Mouse (Mus musculus): ENCODE data around the gene Ppt2. TPM values are rescaled to one million over a fixed set of nuclear protein-coding genes. Genes with fewer than 3 reads are reported as not detected.
A peak's percentile ranks its signal among the peaks of the same experiment; 100 is the strongest.

The Ppt2 gene
- polyA plus RNA-seq, 1 experiment = 22.8 TPM

DNA sequence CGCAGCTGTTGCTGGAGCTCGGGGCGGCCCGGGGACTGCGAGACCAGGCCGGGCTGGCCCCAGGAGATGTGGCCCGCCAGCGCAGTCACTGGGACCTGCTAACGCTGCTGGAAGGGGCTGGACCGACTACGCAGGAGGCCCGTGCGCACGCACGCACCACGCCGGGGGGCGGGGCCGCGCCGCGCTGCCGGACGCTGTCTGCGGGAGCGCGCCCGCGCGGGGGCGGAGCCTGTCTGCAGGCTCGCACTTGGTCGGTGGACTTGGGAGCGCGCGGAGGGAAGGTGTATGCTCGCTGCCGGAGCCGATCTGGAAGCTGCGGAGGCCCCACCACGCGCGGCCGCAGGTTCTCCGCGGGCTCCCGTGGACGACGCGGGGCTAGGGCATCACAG lies 40.9 kb downstream of the Ppt2 start:
- peak; percentile 96 for DNase-seq (ENCODE audit: low spot score)

- peak; percentile 56 for DNase-seq (ENCODE audit: low spot score)
These were observed 41.4 kb downstream of the Ppt2 start for GRCm38 (mm10) chr17:34586796-34587422.

DNA sequence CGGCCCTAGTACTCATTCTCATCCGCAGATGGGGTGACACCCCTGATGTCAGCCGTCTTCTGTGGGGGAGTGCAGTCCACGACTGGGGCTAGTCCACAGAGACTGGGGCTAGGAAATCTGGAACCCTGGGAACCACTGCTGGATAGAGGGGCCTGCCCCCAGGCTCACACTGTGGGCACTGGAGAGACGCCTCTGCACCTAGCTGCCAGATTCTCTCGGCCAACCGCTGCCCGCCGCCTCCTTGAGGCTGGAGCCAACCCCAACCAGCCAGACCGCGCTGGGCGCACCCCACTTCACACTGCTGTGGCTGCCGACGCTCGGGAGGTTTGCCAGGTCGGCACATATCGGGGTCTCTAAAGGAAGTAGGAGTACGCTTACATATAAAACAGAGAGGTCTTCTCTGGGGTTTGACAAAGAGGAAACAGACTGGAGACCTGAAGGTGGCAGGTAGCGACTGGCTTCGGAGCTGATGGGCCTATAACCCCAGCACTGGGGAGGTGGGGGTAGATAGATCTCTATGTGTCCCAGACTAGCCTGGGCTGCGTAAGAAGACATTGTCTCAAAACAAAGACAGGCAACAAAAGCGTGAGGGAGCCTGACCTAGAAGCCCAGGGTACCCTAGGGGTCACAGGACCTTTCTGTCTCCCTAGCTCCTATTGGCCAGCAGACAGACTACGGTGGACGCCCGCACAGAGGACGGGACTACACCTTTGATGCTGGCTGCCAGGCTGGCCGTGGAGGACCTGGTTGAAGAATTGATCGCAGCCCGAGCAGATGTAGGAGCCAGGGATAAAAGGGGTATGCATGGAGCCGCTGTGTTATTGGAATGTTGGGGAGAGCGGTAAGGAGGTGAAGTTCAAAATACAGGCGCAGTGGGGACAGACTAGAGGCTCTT lies 42.2 kb downstream of the Ppt2 start:
- DNase-seq (ENCODE audit: low spot score) = no peak

- DNase-seq (ENCODE audit: low spot score) = no peak
These were observed 43.2 kb downstream of the Ppt2 start for GRCm38 (mm10) chr17:34585121-34585520.

DNA sequence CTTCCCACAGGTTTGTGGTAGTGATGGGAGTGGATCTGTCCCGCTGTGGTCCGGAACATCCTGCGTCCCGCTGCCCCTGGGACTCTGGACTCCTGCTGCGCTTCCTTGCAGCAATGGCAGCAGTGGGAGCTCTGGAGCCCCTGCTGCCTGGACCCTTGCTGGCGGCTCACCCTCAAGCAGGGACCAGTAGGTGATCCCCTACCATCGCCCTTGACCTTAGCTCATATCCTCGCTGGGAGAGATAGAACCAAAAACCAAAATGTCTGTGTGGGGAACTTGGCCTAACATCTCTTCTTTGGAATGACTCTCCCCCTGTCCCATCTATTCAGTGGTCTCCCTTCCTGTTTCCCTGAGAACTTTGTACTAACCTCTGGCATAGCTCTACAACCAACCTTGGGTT lies 44.5 kb downstream of the Ppt2 start:
- DNase-seq (ENCODE audit: low spot score) = no peak

DNA sequence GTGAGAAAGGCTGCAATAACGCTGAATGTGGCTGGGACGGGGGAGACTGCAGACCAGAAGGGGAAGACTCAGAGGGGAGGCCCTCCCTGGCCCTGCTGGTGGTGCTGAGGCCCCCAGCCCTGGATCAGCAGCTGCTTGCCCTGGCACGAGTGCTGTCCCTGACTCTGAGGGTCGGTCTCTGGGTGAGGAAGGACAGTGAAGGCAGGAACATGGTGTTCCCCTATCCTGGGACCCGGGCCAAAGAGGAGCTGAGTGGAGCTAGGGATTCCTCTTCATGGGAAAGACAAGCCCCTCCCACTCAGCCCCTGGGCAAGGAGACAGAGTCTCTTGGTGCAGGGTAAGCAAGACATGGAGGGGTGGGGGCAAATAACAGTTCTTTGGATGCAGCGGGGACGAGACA lies 44.9 kb downstream of the Ppt2 start:
- DNase-seq (ENCODE audit: low spot score) = no peak

DNA sequence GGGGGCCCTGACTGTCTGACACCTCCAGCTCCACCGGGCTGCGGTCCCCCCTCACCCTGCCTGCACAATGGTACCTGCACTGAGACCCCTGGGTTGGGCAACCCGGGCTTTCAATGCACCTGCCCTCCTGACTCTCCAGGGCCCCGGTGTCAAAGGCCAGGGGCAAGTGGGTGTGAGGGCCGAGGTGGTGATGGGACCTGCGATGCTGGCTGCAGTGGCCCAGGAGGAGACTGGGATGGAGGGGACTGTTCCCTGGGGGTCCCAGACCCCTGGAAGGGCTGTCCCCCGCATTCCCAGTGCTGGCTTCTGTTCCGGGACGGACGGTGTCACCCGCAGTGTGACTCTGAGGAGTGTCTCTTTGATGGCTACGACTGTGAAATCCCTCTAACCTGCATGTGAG lies 45.8 kb downstream of the Ppt2 start:
- DNase-seq (ENCODE audit: low spot score) = no peak

DNA sequence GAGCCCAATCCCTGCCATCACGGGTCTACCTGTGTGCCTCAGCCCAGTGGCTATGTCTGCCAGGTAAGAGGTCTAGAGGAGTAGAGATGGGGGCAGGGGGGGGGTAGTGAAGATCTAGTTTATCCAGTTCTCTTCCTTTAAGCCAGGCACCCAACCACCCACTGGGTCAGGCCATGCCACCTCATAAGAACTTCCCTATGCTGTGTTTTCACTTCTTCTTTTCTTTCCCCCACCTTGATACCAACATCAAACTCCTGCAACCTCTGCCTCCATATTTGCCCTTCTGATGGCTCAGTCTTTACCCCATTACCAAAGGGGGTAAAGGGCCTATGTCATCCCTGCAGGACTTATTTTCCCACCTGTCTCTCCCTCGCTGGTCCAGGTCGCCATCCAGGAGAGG lies 50.2 kb downstream of the Ppt2 start:
- no peak for DNase-seq (ENCODE audit: low spot score)

- no peak for DNase-seq (ENCODE audit: low spot score)
These were observed 51.7 kb downstream of the Ppt2 start for GRCm38 (mm10) chr17:34576577-34576976.

GRCm38 (mm10) chr17:34572361-34572760 lies 55.9 kb downstream of the Ppt2 start:
- no peak for DNase-seq (ENCODE audit: low spot score)

DNA sequence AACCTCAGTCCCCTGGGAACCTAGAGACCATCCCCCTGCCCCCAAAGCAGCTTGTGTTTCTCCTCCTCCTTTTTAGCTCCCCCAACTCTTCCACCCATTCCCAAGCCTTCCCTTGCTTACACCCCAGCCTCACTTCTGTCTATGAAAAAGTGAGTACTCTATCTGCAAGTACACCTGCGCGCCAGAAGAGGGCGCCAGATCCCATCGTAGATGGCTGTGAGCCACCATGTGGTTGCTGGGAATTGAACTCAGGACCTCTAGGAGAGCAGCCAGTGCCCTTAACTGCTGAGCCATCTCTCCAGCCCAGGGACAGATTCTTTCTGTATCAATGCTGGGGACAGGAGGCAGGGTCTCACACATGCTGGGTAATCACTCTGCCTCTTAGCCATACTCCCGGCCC lies 56.4 kb downstream of the Ppt2 start:
- no peak for DNase-seq (ENCODE audit: low spot score)

DNA sequence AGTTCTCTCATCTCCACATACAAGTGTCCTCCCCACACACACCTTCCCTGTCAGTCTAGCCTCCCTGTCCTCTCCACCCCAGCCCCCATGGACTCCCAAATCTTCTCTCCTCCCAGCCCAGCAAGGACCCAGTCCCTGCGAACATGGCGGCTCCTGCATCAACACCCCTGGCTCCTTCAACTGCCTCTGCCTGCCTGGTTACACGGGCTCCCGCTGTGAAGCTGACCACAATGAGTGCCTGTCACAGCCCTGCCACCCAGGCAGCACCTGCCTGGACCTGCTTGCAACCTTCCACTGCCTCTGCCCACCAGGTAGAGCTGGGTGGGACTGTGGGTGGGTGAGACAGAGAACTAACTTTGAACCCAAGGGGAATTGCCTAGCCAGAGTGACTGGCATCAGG lies 58.4 kb downstream of the Ppt2 start:
- no peak for DNase-seq (ENCODE audit: low spot score)

GRCm38 (mm10) chr17:34568421-34568820 lies 59.9 kb downstream of the Ppt2 start:
- no peak for DNase-seq (ENCODE audit: low spot score)

DNA sequence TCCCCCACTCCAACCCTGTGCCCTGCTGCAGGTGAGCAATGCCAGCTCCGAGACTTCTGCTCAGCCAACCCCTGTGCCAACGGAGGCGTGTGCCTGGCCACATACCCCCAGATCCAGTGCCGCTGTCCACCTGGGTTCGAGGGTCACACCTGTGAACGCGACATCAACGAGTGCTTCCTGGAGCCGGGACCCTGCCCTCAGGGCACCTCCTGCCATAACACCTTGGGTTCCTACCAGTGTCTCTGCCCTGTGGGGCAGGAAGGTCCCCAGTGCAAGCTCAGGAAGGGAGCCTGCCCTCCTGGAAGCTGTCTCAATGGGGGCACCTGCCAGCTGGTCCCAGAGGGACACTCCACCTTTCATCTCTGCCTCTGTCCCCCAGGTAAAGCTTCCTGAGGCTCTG lies 61.0 kb downstream of the Ppt2 start:
- DNase-seq (ENCODE audit: low spot score) = no peak

Other genes starting within 250 kb of the Ppt2 start
- gene BC051142, start 229.7 kb downstream of the Ppt2 start, polyA plus RNA-seq (2012; rRNA removed) = 1.2 and 1.6 TPM in 2 replicates
- 0.04 TPM in 1 of 2 replicates, not detected in the other for gene Btnl4, start 151.2 kb downstream of the Ppt2 start, polyA plus RNA-seq (2012; rRNA removed)
- gene Btnl6, start 111.2 kb downstream of the Ppt2 start, polyA plus RNA-seq (2012; rRNA removed) = not detected in 2 replicates
- gene Notch4, start 64.2 kb downstream of the Ppt2 start, polyA plus RNA-seq (2012; rRNA removed) = 3.2 and 5.5 TPM in 2 replicates
- 9.5 and 12.6 TPM in 2 replicates for gene Gpsm3, start 38.7 kb downstream of the Ppt2 start, polyA plus RNA-seq (2012; rRNA removed)
- gene Pbx2, start 37.2 kb downstream of the Ppt2 start, polyA plus RNA-seq (2012; rRNA removed) = 55.2 and 58.1 TPM in 2 replicates
- gene Ager, start 30.6 kb downstream of the Ppt2 start, polyA plus RNA-seq (2012; rRNA removed) = 5.1 and 6.1 TPM in 2 replicates
- gene Rnf5, start 24.8 kb downstream of the Ppt2 start, polyA plus RNA-seq (2012; rRNA removed) = 82.7 and 91.4 TPM in 2 replicates
- gene Agpat1, start 24.2 kb downstream of the Ppt2 start, polyA plus RNA-seq (2012; rRNA removed) = 104 and 109 TPM in 2 replicates
- 9.3 and 10.6 TPM in 2 replicates for gene Egfl8, start 12.5 kb downstream of the Ppt2 start, polyA plus RNA-seq (2012; rRNA removed)
- 8.0 and 11.1 TPM in 2 replicates for gene Prrt1, start 1.0 kb upstream of the Ppt2 start, polyA plus RNA-seq (2012; rRNA removed)
- gene Fkbpl, start 16.3 kb upstream of the Ppt2 start, polyA plus RNA-seq (2012; rRNA removed) = 4.6 and 7.2 TPM in 2 replicates
- gene Atf6b, start 18.6 kb upstream of the Ppt2 start, polyA plus RNA-seq (2012; rRNA removed) = 39.2 and 42.1 TPM in 2 replicates
- 74.4 and 93.5 TPM in 2 replicates for gene Tnxb, start 42.0 kb upstream of the Ppt2 start, polyA plus RNA-seq (2012; rRNA removed)
- 55.7 and 73.2 TPM in 2 replicates for gene C4b, start 115.4 kb upstream of the Ppt2 start, polyA plus RNA-seq (2012; rRNA removed)
- gene Cyp21a1, start 176.1 kb upstream of the Ppt2 start, polyA plus RNA-seq (2012; rRNA removed) = not detected in 2 replicates
- 37.0 and 47.5 TPM in 2 replicates for gene Stk19, start 208.4 kb upstream of the Ppt2 start, polyA plus RNA-seq (2012; rRNA removed)
- 32.3 and 45.6 TPM in 2 replicates for gene Dxo, start 208.5 kb upstream of the Ppt2 start, polyA plus RNA-seq (2012; rRNA removed)
- gene Skiv2l, start 221.7 kb upstream of the Ppt2 start, polyA plus RNA-seq (2012; rRNA removed) = 50.3 and 58.0 TPM in 2 replicates
- gene Nelfe, start 221.9 kb upstream of the Ppt2 start, polyA plus RNA-seq (2012; rRNA removed) = 50.4 and 50.6 TPM in 2 replicates
- 35.7 and 41.6 TPM in 2 replicates for gene Cfb, start 234.0 kb upstream of the Ppt2 start, polyA plus RNA-seq (2012; rRNA removed)

Data from urinary bladder, adult 2 months (tissue).